Mouse (Mus musculus) small intestine, adult 2 months (tissue): ENCODE measurements around the gene Slc29a1. TPM values are rescaled to one million over a fixed set of nuclear protein-coding genes. Genes with fewer than 3 reads are reported as not detected.
"Not testable (repeated sequence)": the region's sequence is repeated elsewhere in the genome, so short reads cannot be mapped to it uniquely, and the experiment has no call there.

Source experiments
- H3K27ac ChIP-seq: fragments of 200-500 bp; 2 replicates; pipeline ENCODE4 v1.5.1; 2012; ENCODE audit warnings: low read depth, low read length, control low read depth, inconsistent platforms; ENCODE audit not compliant: insufficient read depth
- H3K27me3 ChIP-seq: fragments of 200-500 bp; 2 replicates; pipeline ENCODE4 v1.6.1; 2012; ENCODE audit warnings: mild to moderate bottlenecking, moderate library complexity, low read length, inconsistent platforms; ENCODE audit not compliant: control insufficient read depth, insufficient read depth
- H3K36me3 ChIP-seq: fragments of 200-500 bp; 2 replicates; pipeline ENCODE4 v1.6.1; 2012; ENCODE audit warnings: mild to moderate bottlenecking, low read length, control low read depth, inconsistent platforms; ENCODE audit not compliant: control insufficient read depth, insufficient read depth
- H3K4me1 ChIP-seq: fragments of 200-500 bp; 2 replicates; pipeline ENCODE4 v1.6.1; 2012; ENCODE audit warnings: low read length, inconsistent platforms, mixed read lengths; ENCODE audit not compliant: control insufficient read depth, insufficient read depth, insufficient read length
- H3K4me3 ChIP-seq: fragments of 200-500 bp; 2 replicates; pipeline ENCODE4 v1.5.1; 2012; ENCODE audit warnings: low read depth, mild to moderate bottlenecking, control low read depth, inconsistent platforms, low read length, moderate library complexity
- CTCF ChIP-seq: fragments of 200-500 bp; IDR thresholded peaks from 2 replicates; pipeline ENCODE4 v1.5.1; 2012; ENCODE audit warnings: low read depth, mild to moderate bottlenecking, control low read depth, inconsistent platforms, low read length, moderate library complexity, mixed read lengths; ENCODE audit not compliant: insufficient replicate concordance, insufficient read length; ENCODE audit errors: extremely low read depth
- POLR2A ChIP-seq: fragments of 200-500 bp; IDR thresholded peaks from 2 replicates; pipeline ENCODE4 v1.6.1; 2012; ENCODE audit warnings: low read depth, mild to moderate bottlenecking, control low read depth, inconsistent platforms, low read length, moderate library complexity
- WGBS: fragments of 180-500 bp; shearing (Covaris S2); methylation state at CpG from one replicate; pipeline ENCODE4 v1.1.7; 2018; 5-methylcytosine and 5-hydroxymethylcytosine counted together
- polyA plus RNA-seq: library from polyadenylated mRNA; depleted of rRNA; stranded (reverse); fragments of >200 nt; gene quantifications from 2 replicates; pipeline ENCODE4 v1.2.3, GENCODE M21; 2012

Gene Slc29a1
- polyA plus RNA-seq, 1 experiment, result 35.2 TPM

DNA sequence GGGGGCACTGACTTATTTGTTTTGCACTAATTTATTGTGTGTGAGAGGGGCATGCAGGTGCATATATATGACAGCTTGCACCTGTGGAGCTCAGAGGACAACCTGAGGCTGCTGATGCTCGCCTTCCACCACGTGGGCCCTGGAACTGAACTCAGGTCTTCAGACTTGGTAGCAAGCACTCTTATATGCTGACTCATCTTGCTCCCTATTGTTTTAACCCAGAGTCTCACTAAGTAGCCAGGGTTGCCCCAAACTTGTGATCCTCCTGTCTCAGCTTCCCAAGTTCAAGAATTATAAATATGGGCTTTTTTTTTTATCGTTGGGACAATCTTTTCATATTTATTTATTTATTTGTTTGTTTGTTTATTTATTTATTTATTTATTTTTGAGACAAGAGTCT, 31.6 kb upstream of the Slc29a1 start:
- H3K4me3 ChIP-seq, result no peak overlapping the region

DNA sequence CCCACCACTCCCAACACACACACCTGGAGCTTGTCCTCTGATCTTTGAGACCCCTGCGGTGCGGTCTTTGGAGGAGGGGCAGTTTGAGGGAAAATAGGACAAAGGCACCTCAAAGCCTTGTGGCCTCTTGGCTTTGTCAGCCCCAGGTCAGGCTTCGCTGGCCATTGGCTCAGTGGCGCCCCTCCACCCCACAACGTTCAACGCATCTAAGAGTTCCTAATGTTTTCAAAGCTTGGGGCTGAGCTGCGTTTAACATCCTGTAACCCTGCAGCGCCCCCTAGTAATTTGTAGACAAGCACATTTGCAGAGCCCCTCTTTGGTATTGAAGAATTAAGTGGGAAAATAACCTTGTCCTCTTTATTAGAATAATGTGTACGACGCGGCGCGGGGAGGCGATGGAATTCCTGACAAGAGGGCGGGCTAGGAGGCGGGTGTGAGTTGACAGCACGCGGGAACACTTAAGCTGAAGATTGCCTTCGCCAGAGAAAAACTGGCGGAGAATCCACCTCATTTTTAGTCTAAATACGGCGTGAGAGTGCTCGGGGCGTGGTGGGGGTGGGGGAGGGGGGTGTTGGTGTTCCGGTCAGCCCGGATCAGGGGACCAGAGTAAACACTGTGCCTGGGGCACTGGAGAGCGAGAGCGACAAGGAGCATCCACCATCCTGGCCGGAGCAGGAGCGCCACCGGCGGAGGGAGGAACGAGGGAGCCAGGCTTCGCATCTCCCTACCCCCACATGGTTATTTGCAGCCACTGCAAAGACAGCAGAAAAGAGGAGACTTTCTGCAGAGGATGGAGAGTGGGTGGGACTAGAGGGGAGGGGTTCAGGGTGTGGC, 30.7 kb upstream of the Slc29a1 start:
- H3K27ac ChIP-seq, result peak overlapping the region; percentile 6
- TF ChIP-seq POLR2A (no peak), CTCF (peak; percentile 11; the same call in 1 of the 2 replicates)
- WGBS, result 3% methylated on average over 34 of the region's 34 CpGs
- H3K4me3 ChIP-seq, result peak overlapping the region; percentile 32
- H3K27me3 ChIP-seq, result no peaks in the 10 kb centered on the region
- H3K36me3 ChIP-seq, result no peaks in the 10 kb centered on the region
- peaks cover 24% of the 10 kb centered on the region for H3K4me1 ChIP-seq

More for the DNA sequence above, 31.6 kb upstream of the Slc29a1 start:
- TF ChIP-seq POLR2A, result no peak
- TF ChIP-seq CTCF, result no peak
- WGBS, result 74% methylated on average over 3 of the region's 3 CpGs
- Histone ChIP-seq H3K4me1 (peaks cover 24% of the 10 kb centered on the region), H3K27ac (no peak overlapping the region), H3K36me3 (no peaks in the 10 kb centered on the region), H3K27me3 (no peaks in the 10 kb centered on the region)

DNA sequence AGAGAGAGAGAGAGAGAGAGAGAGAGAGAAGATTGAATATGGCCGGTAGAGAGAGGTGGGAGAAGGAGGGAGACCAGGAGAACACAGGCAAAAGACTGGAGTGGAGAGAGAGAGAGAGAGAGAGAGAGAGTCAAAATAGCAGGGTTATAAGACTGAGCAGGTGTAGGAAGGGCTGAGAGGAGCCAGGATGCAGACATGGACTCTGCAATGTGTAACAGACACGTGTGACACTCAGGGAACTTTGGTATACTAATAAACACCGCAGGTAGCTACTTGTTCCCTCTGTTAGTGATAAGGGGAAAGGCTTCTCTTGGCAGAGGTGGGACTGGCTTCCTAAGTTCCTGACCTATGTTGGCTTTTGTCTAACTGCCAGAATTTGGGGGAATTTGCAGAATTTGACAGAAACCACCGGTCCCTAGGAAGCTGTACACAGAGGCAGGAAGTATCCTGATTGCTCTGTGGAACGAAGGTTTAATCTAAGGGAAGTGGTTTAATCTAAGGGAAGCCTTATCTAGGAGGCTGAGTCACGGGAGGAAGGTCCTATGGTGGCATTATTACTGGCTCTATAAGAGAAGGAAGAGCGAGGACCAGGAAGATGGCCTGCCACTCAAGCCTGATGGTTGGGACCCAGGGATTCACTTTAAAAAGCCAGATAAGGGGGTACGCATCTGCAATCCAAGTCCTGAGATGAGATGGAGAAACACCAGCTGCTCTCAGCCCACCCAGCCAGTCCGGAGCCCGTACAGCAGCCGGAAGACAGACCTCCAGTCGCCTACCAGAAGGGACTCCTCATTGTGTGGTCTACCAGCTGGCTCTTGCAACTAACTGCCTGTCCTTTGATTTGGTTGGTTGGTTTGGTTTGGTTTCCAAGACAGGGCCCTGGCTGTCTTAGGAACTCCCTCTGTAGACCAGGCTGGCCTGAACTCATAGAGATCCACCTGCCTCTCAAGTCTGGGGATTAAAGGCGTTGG, 29.8 kb upstream of the Slc29a1 start:
- Histone ChIP-seq H3K27ac (peak overlapping the region; percentile 57), H3K36me3 (no peaks in the 10 kb centered on the region), H3K4me1 (peaks cover 24% of the 10 kb centered on the region), H3K4me3 (no peak overlapping the region), H3K27me3 (no peaks in the 10 kb centered on the region)
- WGBS, result 41% methylated on average over 13 of the region's 13 CpGs
- no peak for TF ChIP-seq POLR2A
- TF ChIP-seq CTCF, result peak; percentile 5; the same call in 1 of the 2 replicates

DNA sequence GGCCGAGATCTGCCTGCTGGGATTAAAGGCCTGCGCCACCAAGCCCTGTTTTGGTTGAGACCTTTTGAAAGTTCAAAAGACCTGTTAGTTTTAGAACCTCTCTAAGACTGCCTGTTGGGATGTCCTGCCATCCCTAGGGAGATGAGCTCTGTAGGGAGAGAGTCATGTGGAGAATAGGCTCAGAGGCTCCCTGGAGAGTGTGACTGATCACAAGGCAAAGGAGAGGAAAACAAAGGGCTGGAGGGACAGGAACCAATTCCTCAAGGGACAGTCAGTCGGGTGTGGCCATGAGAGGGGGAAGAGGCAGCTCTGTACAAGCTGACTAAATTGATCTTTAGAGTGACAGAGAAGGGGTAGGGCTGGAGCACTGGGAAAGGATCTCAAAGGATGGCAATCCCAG, 28.8 kb upstream of the Slc29a1 start:
- Histone ChIP-seq H3K27ac (no peak overlapping the region), H3K27me3 (no peaks in the 10 kb centered on the region), H3K36me3 (no peaks in the 10 kb centered on the region), H3K4me3 (no peak overlapping the region), H3K4me1 (peaks cover 24% of the 10 kb centered on the region)
- 66% methylated on average over 3 of the region's 3 CpGs for WGBS
- no peak for TF ChIP-seq CTCF
- no peak for TF ChIP-seq POLR2A

DNA sequence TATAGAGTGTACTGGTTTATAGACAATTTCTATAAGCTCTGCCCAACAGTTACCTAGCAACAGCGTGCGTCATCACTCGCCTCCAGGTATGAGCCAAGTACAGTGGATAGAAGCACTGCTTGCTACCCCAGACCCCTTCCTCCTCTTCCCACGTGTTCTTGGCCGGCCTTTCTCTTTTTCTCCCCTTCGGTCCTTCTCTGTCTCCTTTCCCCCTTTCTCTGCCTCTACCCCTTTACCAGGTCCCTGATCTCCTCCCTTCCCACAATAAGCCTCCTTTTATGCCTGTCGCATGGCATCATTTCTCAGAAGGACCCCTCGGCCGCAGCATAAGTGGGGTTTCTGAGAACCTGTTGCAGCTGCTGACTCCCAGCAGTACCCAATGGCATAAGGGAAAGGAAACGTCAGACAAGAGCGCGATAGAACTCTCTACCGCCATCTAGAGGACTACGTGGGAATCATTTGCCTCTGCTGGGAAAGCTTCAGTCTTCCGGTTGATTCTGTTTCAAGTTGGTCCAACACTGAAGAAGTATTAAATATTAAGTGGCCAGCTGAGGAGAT, 27.2 kb upstream of the Slc29a1 start:
- TF ChIP-seq POLR2A, result no peak
- peak; percentile 71; the same call in 1 of the 2 replicates for TF ChIP-seq CTCF
- no peaks in the 10 kb centered on the region for H3K36me3 ChIP-seq
- no peak overlapping the region for H3K27ac ChIP-seq
- WGBS, result 25% methylated on average over 15 of the region's 15 CpGs
- peaks cover 24% of the 10 kb centered on the region for H3K4me1 ChIP-seq
- peak overlapping the region; percentile 30 for H3K4me3 ChIP-seq
- H3K27me3 ChIP-seq, result no peaks in the 10 kb centered on the region

DNA sequence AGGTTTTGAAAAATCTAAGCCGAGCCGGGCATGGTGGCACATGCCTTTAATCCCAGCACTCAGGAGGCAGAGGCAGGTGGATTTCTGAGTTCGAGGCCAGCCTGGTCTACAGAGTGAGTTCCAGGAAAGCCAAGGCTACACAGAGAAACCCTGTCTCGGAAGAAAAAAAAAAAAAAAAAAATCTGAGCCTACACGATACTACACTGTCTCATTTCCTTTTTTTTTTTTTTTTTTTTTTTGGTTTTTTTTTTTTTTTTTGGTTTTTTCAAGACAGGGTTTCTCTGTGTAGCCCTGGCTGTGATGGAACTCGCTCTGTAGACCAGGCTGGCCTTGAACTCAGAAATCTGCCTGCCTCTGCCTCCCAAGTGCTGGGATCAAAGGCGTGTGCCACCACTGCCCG, 24.0 kb upstream of the Slc29a1 start:
- WGBS, result 82% methylated on average over 8 of the region's 8 CpGs
- not testable (repeated sequence) for H3K27ac ChIP-seq, H3K36me3 ChIP-seq, H3K4me3 ChIP-seq, H3K27me3 ChIP-seq, H3K4me1 ChIP-seq
